Mouse (Mus musculus) limb, embryonic 10.5 days (tissue): ENCODE results near the gene Cpt1a. TPM values are rescaled to one million over a fixed set of nuclear protein-coding genes. Genes with fewer than 3 reads are reported as not detected.

Source experiments
- DNase-seq: peaks from one replicate; pipeline ENCODE4 v3.0.0-alpha.2; 2017; ENCODE audit warnings: low spot score
- H3K27ac ChIP-seq: fragments of 300-500 bp; sonication (generic); 2 replicates; pipeline ENCODE4 v1.5.1; 2016; ENCODE audit warnings: mild to moderate bottlenecking
- H3K27me3 ChIP-seq: fragments of 300-500 bp; sonication (generic); 2 replicates; pipeline ENCODE4 v1.6.1; 2016; ENCODE audit warnings: low read depth, mild to moderate bottlenecking; ENCODE audit not compliant: poor library complexity, severe bottlenecking
- H3K36me3 ChIP-seq: fragments of 300-500 bp; sonication (generic); 2 replicates; pipeline ENCODE4 v1.6.1; 2016; ENCODE audit warnings: mild to moderate bottlenecking, moderate library complexity
- H3K4me1 ChIP-seq: fragments of 300-500 bp; sonication (generic); 2 replicates; pipeline ENCODE4 v1.6.1; 2016
- H3K4me3 ChIP-seq: fragments of 300-500 bp; sonication (generic); 2 replicates; pipeline ENCODE4 v1.5.1; 2016; ENCODE audit warnings: mild to moderate bottlenecking, moderate library complexity
- H3K9me3 ChIP-seq: fragments of 300-500 bp; sonication (generic); replicated peaks from 2 replicates; pipeline ENCODE4 v1.6.1; 2016; ENCODE audit warnings: mild to moderate bottlenecking
- WGBS: fragments of 180-500 bp; shearing (Covaris S2); methylation state at CpG from one replicate; pipeline ENCODE4 v1.1.7; 2016; 5-methylcytosine and 5-hydroxymethylcytosine counted together
- polyA plus RNA-seq: library from polyadenylated mRNA; unstranded; fragments of >200 nt; fragmentation: Nextera tagmentation; extraction: Ambion mirVana; gene quantifications from 2 replicates; pipeline ENCODE4 v1.2.1, GENCODE M21; 2016

The Cpt1a gene
- polyA plus RNA-seq, 1 experiment from 2014 or later = 8.2 TPM

DNA sequence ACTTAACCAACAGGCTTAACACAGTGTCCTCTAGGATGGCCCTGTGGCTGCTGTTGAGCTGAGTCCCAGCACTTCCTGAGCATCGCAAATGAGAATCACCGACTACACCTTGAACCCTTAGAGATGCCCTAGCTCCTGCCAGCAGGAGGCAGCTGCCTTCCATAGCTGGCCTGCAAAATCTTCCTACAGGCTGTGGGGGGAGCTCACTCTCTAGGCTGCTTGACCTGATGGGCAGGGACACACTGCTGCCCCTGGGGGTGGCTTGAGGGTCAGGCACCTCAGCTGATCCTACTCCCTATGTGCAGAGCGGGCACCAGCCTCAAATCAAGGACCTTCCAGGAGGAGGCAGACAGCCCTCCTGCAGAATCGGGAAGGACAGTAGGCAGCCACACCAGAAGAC is 35.5 kb downstream of the Cpt1a start:
- no peak for DNase-seq
- 71% methylated on average over 4 of the region's 4 CpGs for WGBS
- H3K27ac ChIP-seq = no peak overlapping the region
- no peaks in the 10 kb centered on the region for H3K36me3 ChIP-seq
- no peaks in the 10 kb centered on the region for H3K9me3 ChIP-seq
- no peak overlapping the region for H3K4me3 ChIP-seq
- no peaks in the 10 kb centered on the region for H3K27me3 ChIP-seq
- H3K4me1 ChIP-seq = no peaks in the 10 kb centered on the region

DNA sequence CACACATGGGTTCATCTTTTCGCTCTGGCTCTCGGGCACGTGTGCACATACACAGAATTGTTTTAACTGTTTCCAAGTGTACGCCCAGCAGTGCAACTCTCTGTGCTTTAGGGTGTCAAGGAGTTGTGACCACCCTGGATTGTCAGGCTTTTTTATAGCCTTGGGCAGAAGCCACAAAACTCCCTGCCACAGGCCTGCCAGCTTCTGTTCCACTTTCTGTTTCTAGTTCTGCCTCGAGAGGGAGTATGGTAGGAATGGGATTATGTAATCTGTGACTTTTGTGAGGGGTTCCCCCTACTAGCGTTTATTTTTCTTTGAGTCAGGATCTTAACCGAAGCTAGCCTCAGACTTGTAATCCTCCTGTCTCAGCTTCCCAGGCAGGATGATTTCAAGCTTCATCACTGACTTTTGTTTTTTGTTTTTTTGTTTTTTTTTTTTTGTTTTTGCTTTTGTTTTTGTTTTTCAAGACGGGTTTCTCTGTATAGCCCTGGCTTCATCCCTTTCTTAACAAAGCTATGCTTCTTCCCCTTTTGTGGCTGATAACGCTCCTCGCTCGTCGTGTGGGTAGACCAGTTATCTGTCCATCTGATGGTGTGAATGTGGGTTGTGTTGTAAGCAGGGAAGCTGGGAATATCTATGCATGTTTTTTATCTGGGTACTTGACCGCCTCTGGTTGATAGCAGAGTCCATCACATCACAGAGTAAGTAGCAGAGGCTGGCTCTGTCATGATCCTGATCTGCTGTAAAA is 37.9 kb downstream of the Cpt1a start:
- no peaks in the 10 kb centered on the region for H3K27me3 ChIP-seq
- no peaks in the 10 kb centered on the region for H3K4me1 ChIP-seq
- no peak overlapping the region for H3K4me3 ChIP-seq
- no peak for DNase-seq
- WGBS = 87% methylated on average over 13 of the region's 13 CpGs
- H3K36me3 ChIP-seq = no peaks in the 10 kb centered on the region
- no peak overlapping the region for H3K27ac ChIP-seq
- no peaks in the 10 kb centered on the region for H3K9me3 ChIP-seq

DNA sequence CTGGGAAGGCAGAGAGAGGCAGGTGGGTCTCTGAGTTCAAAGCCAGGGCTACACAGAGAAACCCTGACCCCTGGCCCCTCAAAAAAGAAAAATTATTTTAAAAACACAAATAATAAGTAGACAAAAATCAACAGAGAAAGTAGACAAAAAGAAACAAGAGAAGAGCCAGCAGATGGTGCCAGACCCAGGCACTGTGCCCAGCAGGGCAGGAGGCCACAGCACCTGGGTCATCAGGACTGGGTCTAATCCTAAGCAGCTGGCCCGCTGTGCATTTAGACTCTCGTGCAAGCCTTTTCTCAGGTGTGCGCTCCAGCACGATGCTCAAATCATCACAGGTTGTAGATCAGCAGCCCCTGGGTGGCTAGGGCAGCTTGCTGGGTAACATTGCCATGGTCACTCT is 41.4 kb downstream of the Cpt1a start:
- H3K36me3 ChIP-seq = 0 out of 2 replicates have a peak, but pooled peaks cover 2% of the 10 kb centered on the region
- no peaks in the 10 kb centered on the region for H3K27me3 ChIP-seq
- no peaks in the 10 kb centered on the region for H3K9me3 ChIP-seq
- WGBS = 91% methylated on average over 4 of the region's 4 CpGs
- no peak overlapping the region for H3K4me3 ChIP-seq
- H3K4me1 ChIP-seq = no peaks in the 10 kb centered on the region
- no peak for DNase-seq
- H3K27ac ChIP-seq = no peak overlapping the region

DNA sequence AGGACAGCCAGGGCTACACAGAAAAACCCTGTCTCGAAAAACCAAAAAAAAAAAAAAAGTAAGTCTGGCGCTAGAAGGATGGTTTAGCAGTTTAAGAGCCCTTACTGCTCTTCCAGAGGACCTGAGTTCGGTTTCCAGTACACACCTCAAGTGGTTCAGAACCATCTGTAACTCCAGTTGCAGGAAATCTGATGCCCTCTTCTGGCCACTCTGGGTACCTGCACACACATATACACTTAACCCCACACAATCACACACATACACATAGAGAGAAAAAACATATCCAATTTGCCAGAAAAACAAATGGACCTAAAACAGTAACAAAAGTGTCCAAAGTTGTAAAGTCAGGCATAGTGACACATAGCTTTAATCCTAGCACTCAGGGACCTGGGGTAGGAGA is 43.0 kb downstream of the Cpt1a start:
- Histone ChIP-seq H3K4me3 (no peak overlapping the region), H3K27me3 (no peaks in the 10 kb centered on the region), H3K36me3 (0 out of 2 replicates have a peak, but pooled peaks cover 2% of the 10 kb centered on the region), H3K9me3 (no peaks in the 10 kb centered on the region), H3K27ac (no peak overlapping the region), H3K4me1 (no peaks in the 10 kb centered on the region)
- DNase-seq = no peak
- 87% methylated on average over 3 of the region's 3 CpGs for WGBS

DNA sequence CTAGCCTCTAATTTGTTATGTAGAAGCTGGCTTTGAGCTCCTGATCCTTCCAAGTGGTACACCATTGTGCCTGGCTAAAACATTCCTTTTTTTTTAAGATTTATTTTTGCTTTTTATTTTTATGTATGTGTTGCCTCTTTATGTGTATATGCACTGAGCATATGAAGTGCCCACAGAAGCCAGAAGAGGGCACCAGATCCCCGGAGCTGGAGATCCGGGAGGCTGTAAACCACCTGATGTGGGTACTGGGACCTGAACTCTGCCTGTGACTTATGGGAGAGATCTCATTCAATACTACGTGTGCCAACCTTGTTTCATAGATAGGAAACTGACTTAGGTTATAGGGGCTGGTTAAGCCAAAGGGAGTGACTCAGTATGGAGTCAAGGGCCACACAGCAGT is 46.1 kb downstream of the Cpt1a start:
- Histone ChIP-seq H3K4me1 (no peaks in the 10 kb centered on the region), H3K4me3 (no peak overlapping the region), H3K27me3 (no peaks in the 10 kb centered on the region), H3K27ac (no peak overlapping the region), H3K36me3 (0 out of 2 replicates have a peak, but pooled peaks cover 2% of the 10 kb centered on the region), H3K9me3 (no peaks in the 10 kb centered on the region)
- DNase-seq = no peak
- 96% methylated on average over 3 of the region's 3 CpGs for WGBS

DNA sequence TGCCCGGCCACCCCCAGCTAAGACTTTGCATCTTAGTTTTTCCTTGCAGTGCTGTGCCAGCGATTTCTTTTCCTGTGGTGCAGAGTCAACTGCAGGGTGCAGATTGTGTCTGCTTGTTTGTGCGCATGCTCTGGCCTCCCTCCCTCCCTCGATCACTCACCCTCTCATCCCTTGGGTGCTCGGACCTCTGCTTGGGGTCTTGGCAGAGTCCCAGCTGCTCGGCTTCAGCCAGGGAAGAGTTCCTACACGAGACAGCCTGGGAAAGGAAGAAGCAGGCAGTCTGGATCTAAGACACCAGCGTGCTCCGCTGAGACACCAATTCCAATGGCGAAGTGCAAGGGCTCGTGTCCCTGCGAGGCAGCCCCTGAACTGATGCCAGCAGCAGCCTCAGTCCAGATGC is 51.2 kb downstream of the Cpt1a start:
- Histone ChIP-seq H3K9me3 (no peaks in the 10 kb centered on the region), H3K27me3 (no peaks in the 10 kb centered on the region), H3K4me1 (no peaks in the 10 kb centered on the region), H3K27ac (no peak overlapping the region), H3K36me3 (no peaks in the 10 kb centered on the region), H3K4me3 (no peak overlapping the region)
- no peak for DNase-seq
- WGBS = 67% methylated on average over 12 of the region's 12 CpGs

DNA sequence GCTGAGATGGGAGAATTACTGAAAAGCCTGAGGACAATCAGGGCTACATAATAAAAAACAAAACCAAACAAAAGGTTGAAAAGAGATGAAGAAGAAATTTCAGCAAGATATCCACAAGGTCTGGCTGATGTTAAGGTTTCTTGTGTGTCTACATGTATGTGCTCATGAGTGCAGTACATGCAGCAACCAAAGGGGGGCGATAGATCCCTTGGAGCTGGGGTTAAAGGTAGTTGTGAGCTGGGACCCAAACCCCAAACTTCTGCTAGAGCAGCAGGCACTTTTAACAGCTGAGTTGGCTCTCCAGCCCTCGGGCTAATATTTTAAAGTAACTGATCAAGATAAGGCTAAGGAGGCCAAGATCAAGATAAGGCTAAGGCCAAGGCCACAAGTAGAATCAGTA is 51.9 kb downstream of the Cpt1a start:
- no peaks in the 10 kb centered on the region for H3K27me3 ChIP-seq
- no peaks in the 10 kb centered on the region for H3K4me1 ChIP-seq
- DNase-seq = no peak
- H3K9me3 ChIP-seq = no peaks in the 10 kb centered on the region
- WGBS = 58% methylated on average over 2 of the region's 2 CpGs
- no peak overlapping the region for H3K27ac ChIP-seq
- no peaks in the 10 kb centered on the region for H3K36me3 ChIP-seq
- no peak overlapping the region for H3K4me3 ChIP-seq

DNA sequence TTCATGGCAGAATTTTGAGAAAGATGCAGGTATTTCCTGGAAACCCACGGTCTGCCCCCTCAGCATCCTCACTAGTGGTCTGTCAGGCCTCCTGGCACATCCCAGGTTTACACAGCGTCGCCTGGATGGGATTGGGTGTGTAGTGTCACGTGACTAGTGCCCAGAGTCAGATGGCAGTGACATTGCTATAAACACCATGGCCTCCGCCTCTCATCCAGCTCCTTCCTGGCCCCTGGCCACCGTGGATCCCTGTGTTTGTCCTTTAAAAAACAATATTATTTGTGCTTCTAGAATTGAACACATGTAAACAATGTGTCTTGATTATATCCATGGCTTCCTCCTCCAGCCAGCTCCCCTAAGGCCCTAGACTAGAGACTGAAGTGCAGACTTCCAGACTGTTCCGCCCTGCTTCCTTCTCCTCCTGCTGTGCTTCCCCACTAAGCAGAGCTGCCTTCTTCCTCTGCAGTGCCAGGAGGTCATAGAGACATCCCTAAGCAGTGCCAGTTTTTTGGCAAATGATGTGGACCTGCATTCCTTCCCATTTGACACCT is 53.9 kb downstream of the Cpt1a start:
- H3K36me3 ChIP-seq = no peaks in the 10 kb centered on the region
- DNase-seq = no peak
- H3K9me3 ChIP-seq = no peaks in the 10 kb centered on the region
- WGBS = 62% methylated on average over 7 of the region's 7 CpGs
- H3K27me3 ChIP-seq = no peaks in the 10 kb centered on the region
- no peak overlapping the region for H3K4me3 ChIP-seq
- no peaks in the 10 kb centered on the region for H3K4me1 ChIP-seq
- H3K27ac ChIP-seq = no peak overlapping the region

DNA sequence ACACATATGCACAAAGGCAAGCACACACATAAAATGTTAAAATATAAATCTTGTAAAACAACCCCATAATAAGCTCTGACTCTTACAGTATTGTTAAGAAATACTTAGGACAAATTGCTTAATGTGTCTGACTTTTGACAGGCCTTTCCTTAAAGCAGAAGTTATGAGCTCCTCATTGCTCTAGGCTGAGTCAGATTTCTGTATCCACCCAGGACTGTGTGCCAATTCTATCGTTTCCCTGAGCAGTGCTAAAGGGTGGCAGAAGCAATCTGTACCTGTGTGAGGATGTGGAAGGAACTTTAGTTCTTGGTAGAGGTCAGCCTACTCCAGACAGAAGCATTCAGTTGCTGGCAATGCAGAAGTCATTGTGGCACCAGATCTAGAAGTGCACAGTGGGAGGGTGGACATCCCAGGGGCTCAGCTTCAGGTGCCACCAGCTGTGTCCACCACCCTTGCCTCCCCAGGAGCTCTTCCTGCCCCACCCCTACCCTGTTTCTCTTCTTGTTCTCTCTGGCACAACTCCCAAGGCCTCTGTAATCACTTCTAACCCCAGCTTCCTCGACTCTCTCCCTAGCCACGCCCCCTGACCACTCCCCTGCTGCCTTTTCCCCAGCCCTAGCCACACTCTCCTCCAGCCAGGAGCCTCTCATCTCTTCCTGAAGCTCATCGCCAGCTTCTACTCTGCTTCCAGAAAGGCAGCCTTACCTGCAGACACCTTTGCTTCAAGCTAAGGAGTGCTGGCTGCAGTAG is 55.0 kb downstream of the Cpt1a start:
- H3K4me3 ChIP-seq = no peak overlapping the region
- H3K27ac ChIP-seq = no peak overlapping the region
- WGBS = 33% methylated on average over 4 of the region's 4 CpGs
- H3K4me1 ChIP-seq = no peaks in the 10 kb centered on the region
- no peaks in the 10 kb centered on the region for H3K27me3 ChIP-seq
- no peaks in the 10 kb centered on the region for H3K9me3 ChIP-seq
- no peaks in the 10 kb centered on the region for H3K36me3 ChIP-seq
- no peak for DNase-seq

DNA sequence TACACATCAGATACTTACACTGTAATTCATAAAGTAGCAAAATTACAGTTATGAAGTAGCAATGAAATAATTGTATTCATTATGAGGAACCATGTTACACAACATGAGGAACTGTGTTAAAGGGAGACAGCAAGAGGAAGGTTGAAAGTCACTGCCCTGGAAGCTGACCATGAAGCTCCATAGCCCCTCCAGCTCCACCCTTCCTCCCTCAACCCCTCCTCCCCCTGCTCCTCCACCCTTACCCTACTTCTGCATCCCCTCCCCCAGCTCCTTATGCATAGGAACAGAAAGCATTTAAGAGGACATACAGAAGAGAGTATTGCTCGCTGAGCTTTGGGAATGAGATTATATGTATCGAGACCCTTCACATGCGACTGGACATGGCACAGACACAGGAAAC is 56.5 kb downstream of the Cpt1a start:
- no peaks in the 10 kb centered on the region for H3K9me3 ChIP-seq

DNA sequence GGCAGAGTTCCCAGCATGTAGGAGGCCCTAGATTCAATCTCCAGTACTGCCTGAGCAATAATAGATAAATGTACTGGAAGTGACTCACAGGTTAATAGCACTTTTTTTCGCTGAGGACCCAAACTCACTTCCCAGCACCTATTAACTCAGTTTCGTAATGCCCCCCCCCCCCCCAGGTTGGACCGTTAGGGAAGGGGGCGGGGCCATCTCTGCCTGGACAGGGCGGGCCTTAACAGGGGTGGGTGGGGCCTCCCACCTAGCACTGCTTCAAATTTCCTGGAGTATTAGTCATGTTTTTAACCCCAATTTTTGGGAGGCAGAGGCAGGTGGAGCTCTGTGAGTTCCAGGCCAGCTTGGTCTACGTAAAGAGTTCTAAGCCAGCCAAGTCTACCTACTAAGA is 65.9 kb downstream of the Cpt1a start:
- H3K4me3 ChIP-seq = no peak overlapping the region
- 69% methylated on average over 6 of the region's 6 CpGs for WGBS
- peaks cover 9% of the 10 kb centered on the region for H3K4me1 ChIP-seq
- no peaks in the 10 kb centered on the region for H3K36me3 ChIP-seq
- H3K27ac ChIP-seq = no peak overlapping the region
- no peaks in the 10 kb centered on the region for H3K27me3 ChIP-seq
- 0 out of 2 replicates have a peak, but pooled peaks cover 4% of the 10 kb centered on the region for H3K9me3 ChIP-seq
- DNase-seq = no peak

More for the DNA sequence above, 56.5 kb downstream of the Cpt1a start:
- H3K27me3 ChIP-seq = no peaks in the 10 kb centered on the region
- H3K4me1 ChIP-seq = no peaks in the 10 kb centered on the region
- no peak overlapping the region for H3K4me3 ChIP-seq
- H3K27ac ChIP-seq = no peak overlapping the region
- H3K36me3 ChIP-seq = no peaks in the 10 kb centered on the region
- no peak for DNase-seq
- whole genome bisulfite sequencing = 95% methylated on average over 3 of the region's 3 CpGs

DNA sequence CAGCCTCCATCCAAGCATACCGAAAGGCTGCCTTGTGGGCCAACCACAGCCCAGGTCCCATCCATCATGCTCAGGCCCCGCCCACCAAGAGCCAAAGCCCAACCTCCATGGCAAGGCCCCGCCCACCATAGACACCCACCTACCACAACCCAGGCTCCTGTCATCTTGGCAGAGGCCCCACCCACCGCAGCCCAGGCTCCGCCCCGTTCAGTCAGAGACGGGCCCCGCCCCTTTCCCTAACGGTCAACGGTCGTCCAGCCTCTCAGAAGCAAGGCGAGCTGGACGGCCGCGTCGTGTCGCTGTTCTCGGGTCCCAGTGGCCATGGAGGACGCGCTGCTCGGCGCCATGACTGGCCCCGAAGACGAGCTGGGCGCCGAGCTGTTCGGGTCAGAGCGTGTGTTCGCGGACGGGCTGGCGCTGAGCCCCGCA is 66.5 kb downstream of the Cpt1a start, which contains the start of gene Tesmin:
Gene Tesmin, plus strand, starts transcription at position 229 of the 429 bp plus-strand sequence.
- H3K4me3 ChIP-seq = peak within 1 kb of the TSS; percentile 57
- DNase-seq = peak; percentile 82
- H3K36me3 ChIP-seq = no peaks in the 10 kb centered on the region
- 0 out of 2 replicates have a peak, but pooled peaks cover 4% of the 10 kb centered on the region for H3K9me3 ChIP-seq
- no peaks in the 10 kb centered on the region for H3K27me3 ChIP-seq
- H3K27ac ChIP-seq = peak within 1 kb of the TSS; percentile 86
- WGBS = 2% methylated on average over 33 of the region's 33 CpGs
- peaks cover 9% of the 10 kb centered on the region for H3K4me1 ChIP-seq

DNA sequence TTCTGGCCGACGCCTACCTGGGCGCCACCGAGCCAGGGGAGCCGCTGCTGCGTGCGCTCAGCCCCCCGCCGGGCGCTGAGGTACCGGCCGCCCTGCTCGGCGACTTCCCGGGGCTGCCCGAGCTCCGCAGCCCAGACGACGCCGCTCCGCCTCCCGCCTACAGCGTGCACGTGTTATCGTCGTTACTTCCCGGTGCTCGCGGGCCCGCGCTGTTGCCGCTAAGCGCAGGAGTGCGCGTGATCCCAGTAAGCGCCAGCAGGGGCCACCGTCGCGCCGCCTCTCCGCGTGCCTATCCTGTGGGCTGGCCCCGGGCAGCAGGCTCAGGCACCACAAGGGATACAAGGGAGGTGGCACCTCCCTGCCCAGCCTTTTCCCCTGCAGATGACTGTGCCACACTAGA is 67.0 kb downstream of the Cpt1a start:
- Histone ChIP-seq H3K4me1 (peaks cover 9% of the 10 kb centered on the region), H3K27ac (peak overlapping the region; percentile 86), H3K36me3 (no peaks in the 10 kb centered on the region), H3K9me3 (0 out of 2 replicates have a peak, but pooled peaks cover 4% of the 10 kb centered on the region), H3K4me3 (peak overlapping the region; percentile 57), H3K27me3 (no peaks in the 10 kb centered on the region)
- peak; percentile 90 for DNase-seq
- WGBS = 0% methylated on average over 43 of the region's 43 CpGs
